Mouse (Mus musculus): Measurements from ENCODE around the gene AC124502.3.

DNA sequence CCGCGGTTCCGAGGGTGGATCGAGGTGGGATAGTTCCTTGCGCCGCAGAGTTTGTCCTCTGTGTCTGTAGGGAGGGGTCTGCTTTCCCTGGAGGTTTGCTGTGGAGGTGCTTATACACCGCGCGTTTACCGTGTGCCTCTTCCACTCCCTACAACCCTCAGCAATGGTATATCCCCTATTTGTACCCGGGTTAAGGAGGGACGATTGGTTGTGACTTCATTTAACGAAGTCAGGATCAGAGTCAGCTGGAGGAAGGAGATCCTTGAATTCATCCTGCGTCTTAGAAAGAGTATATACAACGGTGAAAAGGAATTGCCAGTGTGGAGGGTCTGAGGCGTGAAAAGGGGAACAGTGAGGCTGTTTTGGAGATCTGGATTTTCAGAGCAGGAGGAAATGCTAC is 2.9 kb downstream of the AC124502.3 start:
- TF ChIP-seq CTCF (IDR thresholded peaks at IDR 0.05; ENCODE audit: low read depth) (no peak), EP300 (IDR thresholded peaks at IDR 0.05; ENCODE audit: low read depth) (no peak)

All from liver, embryonic 14.5 days (tissue).